Mouse (Mus musculus) megakaryocyte, embryonic 14.5 days (primary cell): ENCODE measurements around the gene C1s2.

Source experiments
- FLI1 ChIP-seq: IDR thresholded peaks from 2 replicates; pipeline ENCODE4 v1.6.1; 2012; ENCODE audit warnings: low read length, inconsistent platforms, mixed read lengths
- GATA1 ChIP-seq: IDR thresholded peaks from 3 replicates; pipeline ENCODE4 v1.6.1; 2012; ENCODE audit warnings: mixed read lengths, low read length, inconsistent platforms, borderline replicate concordance

DNA sequence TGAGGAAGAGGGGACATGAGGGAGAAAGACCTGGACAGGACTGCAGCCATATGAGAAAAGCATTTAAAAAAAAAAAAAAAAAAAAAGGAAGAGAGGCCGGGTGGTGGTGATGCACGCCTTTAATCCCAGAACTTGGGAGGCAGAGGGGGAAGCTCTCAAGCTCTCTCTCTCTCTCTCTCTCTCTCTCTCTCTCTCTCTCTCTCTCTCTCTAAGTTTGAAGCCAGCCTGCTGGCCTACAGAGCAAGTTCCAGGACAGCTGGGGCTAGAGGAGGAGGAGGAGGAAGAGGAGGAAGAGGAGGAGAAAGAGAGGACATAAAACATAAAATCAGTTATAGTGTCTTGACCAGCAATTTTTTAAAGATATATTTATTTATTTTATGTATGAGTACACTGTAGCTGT is 22.2 kb upstream of the C1s2 start:
- no peak for TF ChIP-seq GATA1
- no peak for TF ChIP-seq FLI1
